In genomic region chr13:53697954-53698353, GRCm38 (mm10) we compare ENCODE assay signal across 26 mouse cellular contexts.
A peak's percentile ranks its signal among the peaks of the same experiment; 100 is the strongest.
DNase-seq lines count a peak whose midpoint lies in the region; ATAC-seq lines count a peak whose summit lies in the region.
"Had no signal": no experiment of that assay in that cellular context is flagged by ENCODE, and none has a peak within 500 bp of the region (broad histone marks: within the 10 kb centered on the region; RNA-seq: fewer than 3 reads in every experiment).

No protein-coding gene starts in this region.

- 26% methylated on average over 6 of the region's 6 CpGs for WGBS in hindbrain, embryonic 15.5 days
- 68% methylated on average over 6 of the region's 6 CpGs for WGBS in hindbrain, embryonic 11.5 days
- 24% methylated on average over 6 of the region's 6 CpGs for WGBS in forebrain, embryonic 14.5 days
- WGBS in neural tube, embryonic 15.5 days: 33% methylated on average over 6 of the region's 6 CpGs

- no peak overlapping the region for H3K9ac ChIP-seq in hindbrain, embryonic 15.5 days
- H3K9ac ChIP-seq in hindbrain, embryonic 11.5 days (ENCODE audit: low read depth, low read length): no peak overlapping the region
- no peak overlapping the region for H3K9ac ChIP-seq in forebrain, embryonic 14.5 days (ENCODE audit: low read length)
- no peak overlapping the region for H3K9ac ChIP-seq in neural tube, embryonic 15.5 days (replicated peaks)
- H3K9ac ChIP-seq: embryonic facial prominence, embryonic 13.5 days; limb, embryonic 13.5 days; liver, embryonic 14.5 days; lung, embryonic 14.5 days had no signal

- H3K4me3 ChIP-seq in hindbrain, embryonic 15.5 days: no peak overlapping the region
- no peak overlapping the region for H3K4me3 ChIP-seq in hindbrain, embryonic 11.5 days (ENCODE audit: low read depth, low read length)
- no peak overlapping the region for H3K4me3 ChIP-seq in forebrain, embryonic 14.5 days (ENCODE audit: low read depth, low read length)
- no peak overlapping the region for H3K4me3 ChIP-seq in neural tube, embryonic 15.5 days (replicated peaks)
- H3K4me3 ChIP-seq: embryonic facial prominence, embryonic 13.5 days; erythroblast, embryonic 14.5 days; heart, embryonic 10.5 days; layer of hippocampus, adult 2 months; limb, embryonic 13.5 days; megakaryocyte, embryonic 14.5 days had no signal

- ATAC-seq in hindbrain, embryonic 15.5 days (ENCODE audit: low FRiP score, low read depth): peak; percentile 48
- no peak for ATAC-seq in hindbrain, embryonic 11.5 days (ENCODE audit: low FRiP score)
- ATAC-seq in forebrain, embryonic 14.5 days: peak; percentile 75
- ATAC-seq in neural tube, embryonic 15.5 days (ENCODE audit: low FRiP score): peak; percentile 50; the same call in 1 of the 2 replicates
- ATAC-seq: intestine, embryonic 16.5 days; midbrain, embryonic 16.5 days had no signal

- H3K4me2 ChIP-seq in hindbrain, embryonic 15.5 days: peak overlapping the region; percentile 19; the same call in 1 of the 2 replicates
- no peak overlapping the region for H3K4me2 ChIP-seq in hindbrain, embryonic 11.5 days (replicated peaks; ENCODE audit: low read depth, low read length)
- H3K4me2 ChIP-seq in forebrain, embryonic 14.5 days (ENCODE audit: low read length): no peak overlapping the region
- no peak overlapping the region for H3K4me2 ChIP-seq in neural tube, embryonic 15.5 days
- H3K4me2 ChIP-seq: embryonic facial prominence, embryonic 13.5 days; limb, embryonic 13.5 days; lung, embryonic 14.5 days had no signal

- no peaks in the 10 kb centered on the region for H3K9me3 ChIP-seq in hindbrain, embryonic 15.5 days
- H3K9me3 ChIP-seq in hindbrain, embryonic 11.5 days (ENCODE audit: control insufficient read depth, low read length): no peaks in the 10 kb centered on the region
- no peaks in the 10 kb centered on the region for H3K9me3 ChIP-seq in forebrain, embryonic 14.5 days (replicated peaks; ENCODE audit: control insufficient read depth, low read length)
- no peaks in the 10 kb centered on the region for H3K9me3 ChIP-seq in neural tube, embryonic 15.5 days (replicated peaks)
- H3K9me3 ChIP-seq: embryonic facial prominence, embryonic 13.5 days; heart, embryonic 10.5 days; limb, embryonic 13.5 days had no signal

- 0 out of 2 replicates have a peak, but pooled peaks cover 4% of the 10 kb centered on the region for H3K27me3 ChIP-seq in hindbrain, embryonic 15.5 days
- H3K27me3 ChIP-seq in hindbrain, embryonic 11.5 days (ENCODE audit: control insufficient read depth, insufficient read depth, low read length): no peaks in the 10 kb centered on the region
- H3K27me3 ChIP-seq in forebrain, embryonic 14.5 days (replicated peaks; ENCODE audit: control insufficient read depth, insufficient read depth, low read length): no peaks in the 10 kb centered on the region
- H3K27me3 ChIP-seq in neural tube, embryonic 15.5 days (replicated peaks): 0 out of 2 replicates have a peak, but pooled peaks cover 2% of the 10 kb centered on the region
- H3K27me3 ChIP-seq: limb, embryonic 13.5 days had no signal

- no peak for DNase-seq in hindbrain, embryonic 11.5 days (ENCODE audit: low spot score)
- DNase-seq in brain, adult 2 months (ENCODE audit: low read depth, low spot score): peak; percentile 43
- DNase-seq in forebrain, embryonic 14.5 days (ENCODE audit: low spot score): peak; percentile 76
- no peak for DNase-seq in thymus, postnatal 25 days
- no peak for DNase-seq in gastrocnemius, postnatal 25 days
- DNase-seq: adrenal gland, adult 2 months; cerebellum, adult 2 months; cerebellum, postnatal 25 days; embryo, embryonic 11 days; kidney, adult 9 months; kidney, postnatal 25 days; lung, embryonic 14.5 days; right cerebral cortex, postnatal 4 days; thymus, postnatal 14 days had no signal

- H3K4me1 ChIP-seq in hindbrain, embryonic 15.5 days (replicated peaks): peaks cover 12% of the 10 kb centered on the region; the same call in 1 of the 2 replicates
- no peaks in the 10 kb centered on the region for H3K4me1 ChIP-seq in hindbrain, embryonic 11.5 days (replicated peaks; ENCODE audit: control insufficient read depth, insufficient read depth, low read length)
- peaks cover 12% of the 10 kb centered on the region; the same call in 1 of the 2 replicates for H3K4me1 ChIP-seq in forebrain, embryonic 14.5 days (ENCODE audit: control insufficient read depth, insufficient read depth, low read length)
- peaks cover 8% of the 10 kb centered on the region for H3K4me1 ChIP-seq in neural tube, embryonic 15.5 days
- H3K4me1 ChIP-seq: megakaryocyte, embryonic 14.5 days had no signal

- no peaks in the 10 kb centered on the region for H3K36me3 ChIP-seq in hindbrain, embryonic 15.5 days
- H3K36me3 ChIP-seq in hindbrain, embryonic 11.5 days (ENCODE audit: control insufficient read depth, insufficient read depth, low read length): no peaks in the 10 kb centered on the region
- no peaks in the 10 kb centered on the region for H3K36me3 ChIP-seq in forebrain, embryonic 14.5 days (ENCODE audit: control insufficient read depth, insufficient read depth, low read length)
- no peaks in the 10 kb centered on the region for H3K36me3 ChIP-seq in neural tube, embryonic 15.5 days
- H3K36me3 ChIP-seq: embryonic facial prominence, embryonic 13.5 days; G1E; heart, embryonic 10.5 days; limb, embryonic 13.5 days had no signal

- H3K27ac ChIP-seq in hindbrain, embryonic 15.5 days (replicated peaks): no peak overlapping the region
- H3K27ac ChIP-seq in hindbrain, embryonic 11.5 days (ENCODE audit: low read depth, low read length): no peak overlapping the region
- H3K27ac ChIP-seq in forebrain, embryonic 14.5 days (ENCODE audit: low read depth, low read length): no peak overlapping the region
- no peak overlapping the region for H3K27ac ChIP-seq in neural tube, embryonic 15.5 days (replicated peaks)
- H3K27ac ChIP-seq: embryonic facial prominence, embryonic 13.5 days; heart, embryonic 10.5 days; layer of hippocampus, adult 2 months; limb, embryonic 13.5 days; liver, embryonic 14.5 days had no signal

Comparison
In these comparisons a context has a peak if more than half of its experiments do, and no peak if none do; other contexts are left out.
1. DNase-seq: peak in brain, adult 2 months (single experiment) and forebrain, embryonic 14.5 days (single experiment); none in hindbrain, embryonic 11.5 days (single experiment), thymus, postnatal 25 days (single experiment) and gastrocnemius, postnatal 25 days (single experiment).